Mouse (Mus musculus) gastrocnemius, postnatal 14 days (tissue): ENCODE results near the gene Art1. TPM values are rescaled to one million over a fixed set of nuclear protein-coding genes. Genes with fewer than 3 reads are reported as not detected.

Experiments
- DNase-seq: peaks from one replicate; pipeline ENCODE4 v3.0.0; 2021; ENCODE audit warnings: mixed read lengths
- intact Hi-C: fragments of 180-260 bp; cut with DNase I; formaldehyde crosslinking; loops from one replicate; pipeline ENCODE4 v1.15.1; 2025; ENCODE audit warnings: low total_unique reads
- total RNA-seq, 2 experiments: library from RNA; stranded (reverse); gene quantifications; 2 replicates each; pipeline ENCODE4 v1.2.3; 2021

The Art1 gene
- total RNA-seq, 2 experiments from 2014 or later: 281 to 363 TPM

DNA sequence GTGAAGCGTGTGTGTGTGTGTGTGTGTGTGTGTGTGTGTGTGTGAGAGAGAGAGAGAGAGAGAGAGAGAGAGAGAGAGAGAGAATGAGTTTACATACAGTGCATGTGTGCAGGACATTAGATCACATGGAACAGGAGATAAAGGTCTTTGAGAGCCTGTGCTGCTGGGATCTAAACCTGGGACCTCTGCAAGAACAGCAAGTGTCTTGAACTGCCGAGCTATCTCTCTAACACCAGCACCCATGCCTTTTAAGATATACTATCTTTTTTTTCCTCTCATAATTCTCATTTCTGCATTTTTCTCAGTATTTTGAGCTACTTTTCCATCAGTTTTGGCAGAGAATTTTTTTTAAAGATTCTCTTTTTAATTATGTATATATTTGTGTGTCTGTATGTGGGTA is 2.0 kb downstream of the Art1 start:
- intact Hi-C loops: no loop called here
- DNase-seq: no peak

DNA sequence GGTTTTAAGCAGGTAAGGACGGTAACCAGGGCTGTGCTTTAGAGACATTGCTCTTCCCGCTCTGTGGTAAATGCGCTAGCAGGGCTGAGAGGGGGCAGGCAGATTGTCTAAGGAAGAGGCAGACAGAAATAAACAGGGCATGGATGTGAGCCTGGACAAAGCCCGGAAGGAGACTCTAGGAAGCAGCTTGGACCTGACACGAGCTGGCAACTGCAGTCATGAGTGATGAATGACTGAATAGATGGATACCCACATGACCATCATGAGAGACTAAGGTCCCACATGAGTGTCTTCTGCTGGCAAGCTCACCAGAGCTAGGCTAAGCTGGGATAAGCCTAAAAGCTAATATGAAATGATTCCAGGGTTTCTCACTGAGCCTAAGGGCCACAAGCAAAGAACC is 2.6 kb downstream of the Art1 start:
- no peak for DNase-seq
- intact Hi-C loops: no loop called here

DNA sequence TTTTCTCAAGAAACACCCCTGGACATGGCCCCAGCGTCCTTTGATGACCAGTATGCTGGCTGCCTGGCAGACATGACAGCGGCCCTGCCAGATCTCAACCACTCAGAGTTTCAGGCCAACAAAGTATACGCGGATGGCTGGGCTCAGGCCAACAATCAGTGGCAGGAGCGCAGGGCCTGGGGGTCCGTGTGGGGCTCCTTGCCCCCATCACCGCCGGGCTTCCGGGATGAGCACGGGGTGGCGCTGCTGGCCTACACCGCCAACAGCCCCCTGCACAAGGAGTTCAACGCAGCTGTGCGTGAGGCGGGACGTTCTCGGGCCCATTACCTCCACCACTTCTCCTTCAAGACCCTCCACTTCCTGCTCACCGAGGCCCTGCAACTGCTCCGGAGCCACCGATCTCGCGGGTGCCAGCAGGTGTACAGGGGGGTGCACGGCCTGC is 5.2 kb downstream of the Art1 start:
- DNase-seq: peak; percentile 15
- intact Hi-C loops: no loop called here

- DNase-seq: peak; percentile 20
- intact Hi-C loops: no loop called here
Measured at GRCm38 (mm10) chr7:102108206-102108605, 6.7 kb downstream of the Art1 start.

GRCm38 (mm10) chr7:102109171-102109570 is 7.6 kb downstream of the Art1 start, which contains the start of gene Art5:
Gene Art5 (minus strand): TSS chr7:102109489.
- intact Hi-C loops: no loop called here
- DNase-seq: no peak

GRCm38 (mm10) chr7:102109746-102110145 is 8.2 kb downstream of the Art1 start:
- no peak for DNase-seq
- intact Hi-C loops: no loop called here

GRCm38 (mm10) chr7:102113151-102113729 is 11.7 kb downstream of the Art1 start:
- no peak for DNase-seq
- intact Hi-C loops: no loop called here

- no peak for DNase-seq
- intact Hi-C loops: no loop called here
Measured at GRCm38 (mm10) chr7:102116579-102117331, 15.2 kb downstream of the Art1 start, which contains the start of gene Chrna10. Gene Chrna10 (minus strand): TSS chr7:102116828.

GRCm38 (mm10) chr7:102117382-102117781 is 15.8 kb downstream of the Art1 start:
- DNase-seq: no peak
- intact Hi-C loops: no loop called here

GRCm38 (mm10) chr7:102120326-102120725 is 18.8 kb downstream of the Art1 start:
- DNase-seq: no peak
- intact Hi-C loops: loop anchor here (10.0 kb wide), 1 partner anchor 54 kb away; no protein-coding TSS in a partner anchor

- intact Hi-C loops: no loop called here
- no peak for DNase-seq
Measured at GRCm38 (mm10) chr7:102132395-102132794, 30.9 kb downstream of the Art1 start.

- intact Hi-C loops: no loop called here
- no peak for DNase-seq
Measured at GRCm38 (mm10) chr7:102137464-102137863, 35.9 kb downstream of the Art1 start.

DNA sequence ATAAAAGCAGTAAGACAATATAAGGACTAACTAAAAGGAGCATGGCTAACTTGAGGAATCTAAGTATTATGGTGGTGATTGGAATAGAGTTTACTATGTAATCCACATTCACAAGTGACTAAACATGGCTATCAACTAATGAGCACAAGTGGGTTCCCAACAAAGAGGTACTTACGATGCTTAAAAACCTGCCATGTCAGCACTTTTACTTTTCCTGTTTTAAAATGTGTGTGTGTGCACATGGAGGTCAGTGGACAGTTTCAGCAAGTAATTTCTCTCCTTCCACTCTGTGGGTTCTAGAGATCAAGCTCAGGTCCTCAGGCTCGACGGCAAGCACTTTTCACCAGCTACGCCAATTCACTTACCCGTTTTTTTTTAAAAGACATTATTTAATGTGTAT is 36.4 kb downstream of the Art1 start:
- no peak for DNase-seq
- intact Hi-C loops: no loop called here

DNA sequence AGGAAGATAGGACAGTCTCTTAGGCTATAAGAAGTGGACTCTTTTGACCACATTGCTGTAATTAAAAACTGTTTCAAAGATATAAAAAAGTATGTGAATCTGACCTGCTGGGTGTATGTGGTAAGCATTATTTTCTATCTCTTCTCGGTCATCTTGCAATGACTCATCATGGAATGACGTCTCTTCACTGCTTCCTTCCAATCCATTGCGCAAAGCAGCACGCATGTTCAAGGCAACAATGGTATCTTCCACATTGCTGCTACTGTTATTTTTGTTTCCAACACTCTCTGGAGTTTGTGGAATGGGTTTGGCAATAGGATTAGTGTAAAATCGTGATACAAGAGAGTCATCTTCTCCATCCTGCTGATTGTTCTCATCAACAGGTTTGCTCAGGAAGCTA is 52.1 kb downstream of the Art1 start:
- no peak for DNase-seq
- intact Hi-C loops: no loop called here

Other genes starting within 250 kb of the Art1 start
- gene Folr2, start 244.5 kb upstream of the Art1 start, total RNA-seq: 1 to 10 TPM; 2.8 to 6.1 TPM
- gene Anapc15, start 238.0 kb upstream of the Art1 start, total RNA-seq: 10 to 100 TPM; 23.7 to 27.7 TPM
- gene Folr1, start 231.0 kb upstream of the Art1 start, total RNA-seq: 1 to 10 TPM; 1.6 to 2.2 TPM
- gene Lamtor1, start 195.8 kb upstream of the Art1 start, total RNA-seq: 100 to 1,000 TPM; 101 to 102 TPM
- not detected for gene Tomt, start 195.4 kb upstream of the Art1 start, total RNA-seq
- gene Lrrc51, start 167.8 kb upstream of the Art1 start, total RNA-seq: 1 to 10 TPM; 3.6 to 3.7 TPM
- 10 to 100 TPM; 53.0 to 53.3 TPM for gene Numa1, start 167.6 kb upstream of the Art1 start, total RNA-seq
- 1 to 10 TPM; 1.1 to 1.4 TPM for gene Il18bp, start 83.1 kb upstream of the Art1 start, total RNA-seq
- 10 to 100 TPM; 17.9 to 18.9 TPM for gene Rnf121, start 36.3 kb upstream of the Art1 start, total RNA-seq
- 1 to 10 TPM; 3.8 to 4.9 TPM for gene Xndc1, start 36.2 kb upstream of the Art1 start, total RNA-seq
- gene Xntrpc, start 36.0 kb upstream of the Art1 start, total RNA-seq: under 1 TPM; 0.53 to 0.84 TPM
- gene Trpc2, start 18.6 kb upstream of the Art1 start, total RNA-seq: under 1 TPM in 1 of 2 experiments, not detected in 1; 0.21 TPM
- gene Art5, start 7.7 kb downstream of the Art1 start, total RNA-seq: 1 to 10 TPM; 6.9 to 8.1 TPM
- 1 to 10 TPM in 1 of 2 experiments, not detected in 1; 1.0 TPM for gene Chrna10, start 15.1 kb downstream of the Art1 start, total RNA-seq
- gene Nup98, start 108.4 kb downstream of the Art1 start, total RNA-seq: 10 to 100 TPM; 22.5 to 24.2 TPM
- gene Pgap2, start 108.5 kb downstream of the Art1 start, total RNA-seq: 10 to 100 TPM; 23.3 to 26.5 TPM
- gene Rhog, start 154.3 kb downstream of the Art1 start, total RNA-seq: 10 to 100 TPM; 21.9 to 22.6 TPM
- 100 to 1,000 TPM; 198 to 210 TPM for gene Stim1, start 166.1 kb downstream of the Art1 start, total RNA-seq